Mouse (Mus musculus): ENCODE measurements at regions not wholly inside any gene's neighbourhood (a gene's known extent, or its start where the extent isn't known, plus 50 kb on each side); places are given as distances from the start of the nearest gene placed in this dataset.
A peak's percentile ranks its signal among the peaks of the same experiment; 100 is the strongest.

DNA sequence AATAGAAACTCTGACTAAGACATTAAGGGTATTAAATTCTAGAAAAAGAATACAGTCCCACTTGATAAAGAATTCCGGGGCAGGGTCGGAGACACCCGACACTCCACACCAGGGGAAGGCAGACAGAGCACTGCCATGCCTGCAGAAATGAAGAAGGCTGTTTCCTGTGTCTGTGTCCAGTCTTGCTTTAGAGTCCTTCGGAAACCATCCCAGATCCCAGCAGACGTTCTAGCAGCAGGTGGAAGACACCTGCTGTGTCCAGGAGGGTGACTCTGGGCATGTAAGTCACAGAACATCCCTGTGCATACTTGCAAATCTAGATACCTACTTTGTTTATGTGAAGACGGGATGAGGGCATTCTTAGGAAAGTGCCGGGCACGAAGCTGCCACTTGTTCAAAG, 160.9 kb upstream of the Mphosph6 start:
- no peak overlapping the region for H3K27ac ChIP-seq (ENCODE audit: low read depth, low read length)
- peaks cover 4% of the 10 kb centered on the region; the same call in 1 of the 2 replicates for H3K4me1 ChIP-seq (ENCODE audit: insufficient read depth)
- DNase-seq: no peak
- no peak for ATAC-seq
- no peaks in the 10 kb centered on the region; the same call in 1 of the 2 replicates for H3K27me3 ChIP-seq (ENCODE audit: insufficient read depth, low read length)
- WGBS: 89% methylated on average over 8 of the region's 8 CpGs
- H3K36me3 ChIP-seq (ENCODE audit: insufficient read depth): no peaks in the 10 kb centered on the region
- H3K4me2 ChIP-seq (ENCODE audit: low read depth): no peak overlapping the region
- H3K9ac ChIP-seq: no peak overlapping the region
- no peak for TF ChIP-seq CTCF (IDR thresholded peaks at IDR 0.05; ENCODE audit: low read depth)
- no peak overlapping the region for H3K4me3 ChIP-seq (ENCODE audit: low read depth, low read length)
- H3K9me3 ChIP-seq (ENCODE audit: low read length): no peaks in the 10 kb centered on the region

DNA sequence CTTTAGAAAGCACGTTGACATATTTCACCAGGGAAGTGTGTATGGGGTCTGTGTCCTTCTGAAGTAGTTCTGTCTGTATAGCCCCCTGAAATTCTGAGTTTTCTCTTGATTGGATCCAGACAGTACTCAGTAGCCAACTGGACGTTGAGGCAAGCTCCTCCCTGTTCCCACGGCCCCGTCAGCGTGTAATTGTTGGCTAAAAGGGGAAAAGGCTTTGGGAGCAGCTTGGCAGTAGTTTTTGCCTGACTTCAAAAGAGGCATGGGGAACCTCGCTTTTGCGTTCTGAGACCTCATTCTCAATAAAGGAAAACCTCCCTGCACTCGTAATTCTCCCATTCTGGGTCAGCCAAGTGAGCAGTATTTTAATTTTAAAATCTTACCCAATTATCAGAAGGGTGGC, 157.8 kb upstream of the Mphosph6 start:
- H3K4me3 ChIP-seq (ENCODE audit: low read depth, low read length): no peak overlapping the region
- H3K4me1 ChIP-seq (ENCODE audit: insufficient read depth): peaks cover 4% of the 10 kb centered on the region; the same call in 1 of the 2 replicates
- no peak for TF ChIP-seq CTCF (IDR thresholded peaks at IDR 0.05; ENCODE audit: low read depth)
- ATAC-seq (no peak), DNase-seq (peak; percentile 30)
- no peak overlapping the region for H3K27ac ChIP-seq (ENCODE audit: low read depth, low read length)
- H3K36me3 ChIP-seq (ENCODE audit: insufficient read depth): no peaks in the 10 kb centered on the region
- peak overlapping the region; percentile 13; the same call in 1 of the 2 replicates for H3K4me2 ChIP-seq (ENCODE audit: low read depth)
- H3K9ac ChIP-seq: no peak overlapping the region
- H3K9me3 ChIP-seq (ENCODE audit: low read length): no peaks in the 10 kb centered on the region
- no peaks in the 10 kb centered on the region; the same call in 1 of the 2 replicates for H3K27me3 ChIP-seq (ENCODE audit: insufficient read depth, low read length)
- 35% methylated on average over 8 of the region's 8 CpGs for WGBS

GRCm38 (mm10) chr8:117958914-117959313, 157.2 kb upstream of the Mphosph6 start:
- Histone ChIP-seq H3K27me3 (ENCODE audit: insufficient read depth, low read length) (no peaks in the 10 kb centered on the region; the same call in 1 of the 2 replicates), H3K9ac (no peak overlapping the region), H3K4me2 (ENCODE audit: low read depth) (no peak overlapping the region), H3K4me1 (ENCODE audit: insufficient read depth) (peaks cover 4% of the 10 kb centered on the region; the same call in 1 of the 2 replicates), H3K27ac (ENCODE audit: low read depth, low read length) (no peak overlapping the region), H3K9me3 (ENCODE audit: low read length) (no peaks in the 10 kb centered on the region), H3K36me3 (ENCODE audit: insufficient read depth) (no peaks in the 10 kb centered on the region), H3K4me3 (ENCODE audit: low read depth, low read length) (no peak overlapping the region)
- WGBS: 51% methylated on average over 3 of the region's 3 CpGs
- no peak for ATAC-seq
- DNase-seq: no peak
- TF ChIP-seq CTCF (IDR thresholded peaks at IDR 0.05; ENCODE audit: low read depth): peak; percentile 41

GRCm38 (mm10) chr8:117951656-117952055, 149.9 kb upstream of the Mphosph6 start:
- no peak overlapping the region for H3K4me2 ChIP-seq (ENCODE audit: low read depth)
- no peaks in the 10 kb centered on the region for H3K27me3 ChIP-seq (ENCODE audit: insufficient read depth, low read length)
- H3K9me3 ChIP-seq (ENCODE audit: low read length): no peaks in the 10 kb centered on the region
- H3K4me1 ChIP-seq (ENCODE audit: insufficient read depth): peaks cover 5% of the 10 kb centered on the region; the same call in 1 of the 2 replicates
- no peak for DNase-seq
- no peak overlapping the region for H3K9ac ChIP-seq
- H3K36me3 ChIP-seq (ENCODE audit: insufficient read depth): no peaks in the 10 kb centered on the region
- no peak overlapping the region for H3K27ac ChIP-seq (ENCODE audit: low read depth, low read length)
- WGBS: 17% methylated on average over 5 of the region's 5 CpGs
- no peak for TF ChIP-seq CTCF (IDR thresholded peaks at IDR 0.05; ENCODE audit: low read depth)
- ATAC-seq: no peak
- H3K4me3 ChIP-seq (ENCODE audit: low read depth, low read length): no peak overlapping the region

GRCm38 (mm10) chr8:117946540-117946939, 144.8 kb upstream of the Mphosph6 start:
- Histone ChIP-seq H3K4me3 (ENCODE audit: low read depth, low read length) (no peak overlapping the region), H3K4me2 (ENCODE audit: low read depth) (no peak overlapping the region), H3K4me1 (ENCODE audit: insufficient read depth) (peaks cover 2% of the 10 kb centered on the region; the same call in 1 of the 2 replicates), H3K9me3 (ENCODE audit: low read length) (no peaks in the 10 kb centered on the region), H3K9ac (no peak overlapping the region), H3K27ac (ENCODE audit: low read depth, low read length) (no peak overlapping the region), H3K36me3 (ENCODE audit: insufficient read depth) (no peaks in the 10 kb centered on the region), H3K27me3 (ENCODE audit: insufficient read depth, low read length) (no peaks in the 10 kb centered on the region; the same call in 1 of the 2 replicates)
- TF ChIP-seq CTCF (IDR thresholded peaks at IDR 0.05; ENCODE audit: low read depth): no peak
- no peak for DNase-seq
- 46% methylated on average over 3 of the region's 3 CpGs for WGBS
- ATAC-seq: no peak

DNA sequence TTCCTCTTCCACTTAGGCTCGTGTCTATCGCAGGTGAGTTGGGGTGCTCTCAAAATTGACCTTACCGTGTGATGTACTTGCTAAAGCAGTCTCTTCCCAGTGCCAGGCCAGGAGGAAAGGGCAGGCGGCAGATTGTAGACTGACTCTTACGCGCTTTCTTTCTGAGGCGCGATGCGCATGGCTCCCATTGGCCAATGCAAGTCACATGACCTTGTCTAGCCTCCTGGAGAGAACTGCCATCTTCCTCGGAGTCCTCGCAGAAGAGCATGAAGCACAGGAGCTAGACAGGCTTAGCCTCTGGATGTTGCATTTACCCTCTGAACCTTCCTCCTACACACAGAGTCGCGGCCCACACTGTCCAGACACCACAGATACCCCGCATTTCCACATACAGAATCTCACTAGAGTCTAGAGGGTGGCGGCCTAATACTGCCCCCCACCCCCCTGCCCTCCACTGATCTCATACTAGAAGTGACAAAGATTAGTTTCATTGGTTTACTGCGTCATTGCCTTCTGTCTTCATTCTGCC, 132.9 kb upstream of the Mphosph6 start:
- WGBS: 91% methylated on average over 16 of the region's 16 CpGs
- TF ChIP-seq CTCF (IDR thresholded peaks at IDR 0.05; ENCODE audit: low read depth): no peak
- Histone ChIP-seq H3K36me3 (ENCODE audit: insufficient read depth) (no peaks in the 10 kb centered on the region), H3K9ac (no peak overlapping the region), H3K9me3 (ENCODE audit: low read length) (no peaks in the 10 kb centered on the region), H3K4me2 (ENCODE audit: low read depth) (no peak overlapping the region), H3K27ac (ENCODE audit: low read depth, low read length) (peak overlapping the region; percentile 9; the same call in 1 of the 2 replicates), H3K4me3 (ENCODE audit: low read depth, low read length) (no peak overlapping the region), H3K27me3 (ENCODE audit: insufficient read depth, low read length) (no peaks in the 10 kb centered on the region), H3K4me1 (ENCODE audit: insufficient read depth) (no peaks in the 10 kb centered on the region)
- DNase-seq: no peak
- ATAC-seq: no peak; the same call in 1 of the 2 replicates

DNA sequence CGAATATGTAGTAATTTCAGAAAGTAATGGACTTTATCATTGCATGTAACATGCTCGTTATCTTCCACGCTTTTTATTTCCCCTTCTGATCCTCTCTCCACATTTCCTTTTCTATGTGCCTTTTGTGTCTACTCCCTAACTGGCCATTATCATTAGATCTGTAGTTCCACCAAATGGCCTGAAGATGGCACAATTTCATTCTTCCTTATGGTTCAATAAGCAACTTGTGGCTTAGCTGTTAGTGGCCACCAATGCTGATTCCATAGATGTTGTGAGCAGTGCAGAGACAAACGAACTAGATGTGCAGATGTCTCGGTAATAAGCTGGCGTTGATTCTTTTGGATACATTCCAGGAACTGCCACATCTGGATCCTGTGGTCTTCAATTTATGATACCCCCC, 128.9 kb upstream of the Mphosph6 start:
- Histone ChIP-seq H3K9ac (no peak overlapping the region), H3K36me3 (ENCODE audit: insufficient read depth) (no peaks in the 10 kb centered on the region), H3K9me3 (ENCODE audit: low read length) (no peaks in the 10 kb centered on the region), H3K27me3 (ENCODE audit: insufficient read depth, low read length) (no peaks in the 10 kb centered on the region), H3K27ac (ENCODE audit: low read depth, low read length) (no peak overlapping the region), H3K4me1 (ENCODE audit: insufficient read depth) (no peaks in the 10 kb centered on the region), H3K4me3 (ENCODE audit: low read depth, low read length) (no peak overlapping the region), H3K4me2 (ENCODE audit: low read depth) (no peak overlapping the region)
- ATAC-seq: no peak
- DNase-seq: peak; percentile 72
- peak; percentile 78 for TF ChIP-seq CTCF (IDR thresholded peaks at IDR 0.05; ENCODE audit: low read depth)
- 52% methylated on average over 6 of the region's 6 CpGs for WGBS

All from forebrain, postnatal 0 days (tissue).